Mouse (Mus musculus) heart, adult 2 months (tissue): ENCODE measurements around the gene Rbfox3. TPM values are rescaled to one million over a fixed set of nuclear protein-coding genes. Genes with fewer than 3 reads are reported as not detected.
A peak's percentile ranks its signal among the peaks of the same experiment; 100 is the strongest.

ENCODE experiments used
- DNase-seq, 2 experiments: peaks; one replicate each; pipeline ENCODE4 v3.0.0; 2021
- H3K27ac ChIP-seq: fragments of 200-600 bp; 2 replicates; pipeline ENCODE4 v1.8.1; 2022
- H3K27me3 ChIP-seq: fragments of 200-500 bp; 2 replicates; pipeline ENCODE4 v1.6.1; 2012; ENCODE audit warnings: mild to moderate bottlenecking, low read length, inconsistent platforms, mixed read lengths; ENCODE audit not compliant: control insufficient read depth, insufficient read depth
- H3K36me3 ChIP-seq: fragments of 200-500 bp; 2 replicates; pipeline ENCODE4 v1.6.1; 2012; ENCODE audit warnings: low read length, inconsistent platforms; ENCODE audit not compliant: control insufficient read depth, insufficient read depth
- H3K4me1 ChIP-seq: fragments of 200-500 bp; 2 replicates; pipeline ENCODE4 v1.6.1; 2011; ENCODE audit warnings: low read length; ENCODE audit not compliant: control insufficient read depth, insufficient read depth
- H3K4me3 ChIP-seq: fragments of 200-600 bp; 2 replicates; pipeline ENCODE4 v1.8.1; 2022
- H3K79me2 ChIP-seq: fragments of 200-500 bp; replicated peaks from 2 replicates; pipeline ENCODE4 v1.6.1; 2012; ENCODE audit warnings: mild to moderate bottlenecking, inconsistent platforms, low read length, moderate library complexity, mixed read lengths; ENCODE audit not compliant: control insufficient read depth, insufficient read depth
- H3K9ac ChIP-seq: fragments of 200-500 bp; 2 replicates; pipeline ENCODE4 v1.6.1; 2012; ENCODE audit warnings: low read depth, mild to moderate bottlenecking, control low read depth, inconsistent platforms, low read length, mixed read lengths
- CTCF ChIP-seq: fragments of 200-600 bp; IDR thresholded peaks from 2 replicates; pipeline ENCODE4 v1.8.1; 2022; ENCODE audit warnings: antibody characterized with exemption, mild to moderate bottlenecking, moderate library complexity
- EP300 ChIP-seq: fragments of 200-500 bp; IDR thresholded peaks from 2 replicates; pipeline ENCODE4 v1.6.1; 2011; ENCODE audit warnings: low read depth, low read length, control low read depth; ENCODE audit not compliant: insufficient read depth
- POLR2A ChIP-seq: fragments of 200-500 bp; IDR thresholded peaks from 2 replicates; pipeline ENCODE4 v1.6.1; 2011; ENCODE audit warnings: mild to moderate bottlenecking, low read depth, low read length, control low read depth; ENCODE audit not compliant: insufficient read depth
- WGBS: fragments of 180-500 bp; shearing (Covaris S2); methylation state at CpG from one replicate; pipeline ENCODE4 v1.1.7; 2018; 5-methylcytosine and 5-hydroxymethylcytosine counted together
- intact Hi-C: fragments of 180-260 bp; cut with DNase I; formaldehyde crosslinking; loops from one replicate; pipeline ENCODE4 v1.15.1; 2025
- polyA plus RNA-seq: library from polyadenylated mRNA; depleted of rRNA; stranded (reverse); fragments of >200 nt; gene quantifications from 2 replicates; pipeline ENCODE4 v1.2.3, GENCODE M21; 2012
- total RNA-seq, 2 experiments: library from RNA; stranded (reverse); gene quantifications; 2 replicates each; pipeline ENCODE4 v1.2.3; 2021

Rbfox3 gene
- total and polyA plus RNA-seq, 3 experiments = 0.16 to 0.23 TPM; not detected in 1

DNA sequence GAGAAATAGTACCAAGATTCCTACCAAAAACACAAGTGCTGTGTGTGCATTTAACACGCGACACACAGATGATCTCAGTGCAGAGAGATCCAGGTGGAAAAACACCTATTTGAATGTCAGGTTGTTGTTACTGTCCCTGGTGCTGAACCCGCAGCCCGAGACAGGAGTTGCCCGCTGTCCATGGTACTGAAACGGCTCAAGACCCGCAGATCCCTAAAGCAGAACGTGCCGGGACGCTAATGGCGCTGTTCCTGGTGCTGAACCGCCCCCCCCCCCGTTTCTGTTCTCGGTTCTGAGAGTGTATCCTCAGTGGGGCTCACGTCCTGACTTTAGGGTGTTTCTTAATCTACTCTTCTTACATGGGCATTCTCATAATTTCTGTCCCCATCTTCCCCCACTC is 326.6 kb downstream of the Rbfox3 start:
- H3K27ac ChIP-seq = no peak overlapping the region
- intact Hi-C loops = no loop called here
- DNase-seq = peak; percentile 49 to 62
- TF ChIP-seq POLR2A (no peak), CTCF (no peak), EP300 (no peak)
- H3K27me3 ChIP-seq = no peaks in the 10 kb centered on the region
- H3K4me3 ChIP-seq = no peak overlapping the region
- no peaks in the 10 kb centered on the region for H3K79me2 ChIP-seq
- H3K9ac ChIP-seq = no peak overlapping the region
- H3K36me3 ChIP-seq = no peaks in the 10 kb centered on the region
- no peaks in the 10 kb centered on the region for H3K4me1 ChIP-seq
- 4% methylated on average over 15 of the region's 15 CpGs for WGBS

DNA sequence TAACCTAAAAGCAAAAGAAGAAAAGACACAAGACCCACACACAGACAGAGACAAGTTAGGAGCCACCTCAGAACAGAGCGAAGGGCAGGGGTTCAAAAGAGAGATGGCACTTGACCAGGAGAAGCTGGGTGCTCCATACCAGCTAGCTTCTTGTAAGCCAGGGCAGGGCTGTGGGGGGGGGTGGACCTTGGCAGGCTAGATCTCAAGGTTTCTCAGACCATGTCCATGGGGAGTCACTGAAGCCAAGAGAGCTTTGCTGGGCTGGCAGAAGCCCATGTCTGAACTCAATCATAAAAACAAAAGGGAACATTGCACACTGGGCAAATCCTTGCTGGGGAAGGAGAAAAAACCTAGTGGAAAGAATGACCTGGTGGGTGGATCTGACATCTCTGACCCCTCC is 327.4 kb downstream of the Rbfox3 start:
- no peaks in the 10 kb centered on the region for H3K79me2 ChIP-seq
- H3K4me3 ChIP-seq = no peak overlapping the region
- no peaks in the 10 kb centered on the region for H3K27me3 ChIP-seq
- DNase-seq = no peak
- no peak overlapping the region for H3K9ac ChIP-seq
- no peaks in the 10 kb centered on the region for H3K4me1 ChIP-seq
- intact Hi-C loops = no loop called here
- 91% methylated on average over 1 of the region's 1 CpGs for whole genome bisulfite sequencing
- no peaks in the 10 kb centered on the region for H3K36me3 ChIP-seq
- H3K27ac ChIP-seq = no peak overlapping the region
- TF ChIP-seq EP300 (no peak), POLR2A (no peak), CTCF (no peak)

DNA sequence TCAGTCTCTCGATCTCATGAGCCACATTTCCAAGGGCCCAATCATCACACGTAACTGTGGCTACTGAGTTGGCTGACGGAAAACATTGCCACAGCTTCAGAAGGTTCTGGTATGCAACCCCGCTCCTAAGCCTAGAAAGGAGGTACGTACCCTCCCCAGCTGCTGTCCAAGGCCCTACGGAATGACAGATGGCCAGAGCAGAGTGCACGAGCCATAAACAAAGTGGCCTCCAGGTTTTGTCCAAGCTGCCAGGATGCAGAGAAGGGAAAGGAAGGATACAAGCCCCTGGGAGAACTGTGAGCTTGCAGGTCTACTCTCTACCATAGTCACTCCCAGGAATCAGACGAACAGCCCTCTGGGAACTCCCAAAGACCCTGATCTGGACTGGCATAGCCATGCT is 327.8 kb downstream of the Rbfox3 start:
- Histone ChIP-seq H3K36me3 (no peaks in the 10 kb centered on the region), H3K4me3 (no peak overlapping the region), H3K27me3 (no peaks in the 10 kb centered on the region), H3K4me1 (no peaks in the 10 kb centered on the region), H3K79me2 (no peaks in the 10 kb centered on the region), H3K9ac (no peak overlapping the region), H3K27ac (no peak overlapping the region)
- whole genome bisulfite sequencing = 76% methylated on average over 8 of the region's 8 CpGs
- TF ChIP-seq CTCF = no peak
- TF ChIP-seq POLR2A = no peak
- TF ChIP-seq EP300 = no peak
- DNase-seq = no peak
- intact Hi-C loops = no loop called here

DNA sequence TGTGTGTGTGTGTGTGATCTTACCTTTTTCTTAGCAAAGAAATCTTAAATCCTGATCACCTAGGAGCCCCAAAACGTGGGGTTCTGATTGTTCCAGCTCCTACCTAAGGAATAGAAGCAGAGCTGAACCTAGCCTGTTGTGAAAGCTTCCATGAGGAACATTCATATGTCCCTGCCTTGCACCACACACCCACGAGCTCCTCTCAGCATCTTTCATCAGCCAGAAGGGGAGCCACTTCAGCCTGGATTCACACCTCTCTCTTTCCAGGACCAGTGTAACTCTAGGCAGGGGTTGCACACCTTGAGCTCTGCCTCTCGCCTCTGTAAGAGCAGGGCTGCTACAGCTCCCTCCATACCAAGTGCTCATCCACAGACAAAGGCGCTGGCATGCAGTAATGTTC is 330.4 kb downstream of the Rbfox3 start:
- 30% methylated on average over 4 of the region's 4 CpGs for WGBS
- intact Hi-C loops = no loop called here

DNA sequence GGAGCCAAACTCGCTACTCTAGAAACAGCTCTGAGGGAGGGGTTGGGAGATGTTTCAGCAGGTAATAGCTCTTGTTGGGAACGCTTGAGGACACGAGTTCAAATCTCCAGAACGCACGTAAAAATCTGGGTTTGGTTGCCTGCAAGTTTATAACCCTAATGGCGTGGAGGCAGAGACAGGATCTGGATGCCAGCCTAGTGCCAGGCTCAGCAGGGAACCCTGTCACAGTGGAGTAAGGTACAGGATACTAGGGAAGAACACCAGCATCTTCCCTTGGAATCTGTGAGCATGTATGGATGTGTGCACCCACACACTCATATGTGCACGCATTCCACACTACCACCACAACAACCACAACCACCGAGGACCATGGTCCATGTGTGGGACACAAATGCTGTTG is 331.8 kb downstream of the Rbfox3 start:
- Histone ChIP-seq H3K9ac (no peak overlapping the region), H3K4me1 (no peaks in the 10 kb centered on the region), H3K27ac (no peak overlapping the region), H3K36me3 (no peaks in the 10 kb centered on the region), H3K27me3 (no peaks in the 10 kb centered on the region), H3K79me2 (no peaks in the 10 kb centered on the region), H3K4me3 (no peak overlapping the region)
- intact Hi-C loops = no loop called here
- TF ChIP-seq CTCF (no peak), POLR2A (no peak), EP300 (no peak)
- DNase-seq = no peak
- 68% methylated on average over 8 of the region's 8 CpGs for WGBS

More for the DNA sequence above, 330.4 kb downstream of the Rbfox3 start:
- TF ChIP-seq CTCF = no peak
- no peak for TF ChIP-seq EP300
- TF ChIP-seq POLR2A = no peak
- Histone ChIP-seq H3K9ac (no peak overlapping the region), H3K36me3 (no peaks in the 10 kb centered on the region), H3K4me1 (no peaks in the 10 kb centered on the region), H3K4me3 (no peak overlapping the region), H3K79me2 (no peaks in the 10 kb centered on the region), H3K27me3 (no peaks in the 10 kb centered on the region), H3K27ac (no peak overlapping the region)
- no peak for DNase-seq

DNA sequence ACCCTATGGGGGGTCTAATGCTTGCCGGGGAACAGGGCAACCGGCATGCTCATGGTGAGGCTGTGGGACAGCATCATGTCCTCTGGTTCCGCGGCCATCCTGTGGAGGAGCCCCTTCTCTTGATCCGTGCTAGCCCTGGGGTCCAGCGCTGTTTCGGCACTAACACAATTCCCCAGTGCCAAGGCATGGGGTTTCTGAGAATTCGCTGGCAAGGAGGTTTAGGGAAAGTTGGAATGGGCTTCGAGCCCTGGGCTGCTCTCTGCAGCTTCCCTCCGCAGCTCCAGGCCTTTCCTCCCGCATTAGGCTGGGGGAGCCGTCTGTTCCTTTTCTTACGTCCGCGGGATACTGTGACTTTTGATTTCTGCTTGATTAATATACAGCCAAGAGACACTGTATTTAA is 334.1 kb downstream of the Rbfox3 start:
- Histone ChIP-seq H3K4me1 (no peaks in the 10 kb centered on the region), H3K27me3 (no peaks in the 10 kb centered on the region)

More for the DNA sequence above, 334.1 kb downstream of the Rbfox3 start:
- no peak for DNase-seq
- H3K9ac ChIP-seq = no peak overlapping the region
- H3K36me3 ChIP-seq = no peaks in the 10 kb centered on the region
- no peak for TF ChIP-seq CTCF
- TF ChIP-seq POLR2A = no peak
- no peaks in the 10 kb centered on the region for H3K79me2 ChIP-seq
- no peak overlapping the region for H3K27ac ChIP-seq
- intact Hi-C loops = no loop called here
- 60% methylated on average over 15 of the region's 15 CpGs for WGBS
- no peak overlapping the region for H3K4me3 ChIP-seq
